Mouse (Mus musculus) limb, embryonic 10.5 days (tissue): ENCODE measurements around the gene Atf2. TPM values are rescaled to one million over a fixed set of nuclear protein-coding genes. Genes with fewer than 3 reads are reported as not detected.
"Not testable (repeated sequence)": the region's sequence is repeated elsewhere in the genome, so short reads cannot be mapped to it uniquely, and the experiment has no call there.

Source experiments
- DNase-seq: peaks from one replicate; pipeline ENCODE4 v3.0.0-alpha.2; 2017; ENCODE audit warnings: low spot score
- H3K27ac ChIP-seq: fragments of 300-500 bp; sonication (generic); 2 replicates; pipeline ENCODE4 v1.5.1; 2016; ENCODE audit warnings: mild to moderate bottlenecking
- H3K27me3 ChIP-seq: fragments of 300-500 bp; sonication (generic); 2 replicates; pipeline ENCODE4 v1.6.1; 2016; ENCODE audit warnings: low read depth, mild to moderate bottlenecking; ENCODE audit not compliant: poor library complexity, severe bottlenecking
- H3K36me3 ChIP-seq: fragments of 300-500 bp; sonication (generic); 2 replicates; pipeline ENCODE4 v1.6.1; 2016; ENCODE audit warnings: mild to moderate bottlenecking, moderate library complexity
- H3K4me1 ChIP-seq: fragments of 300-500 bp; sonication (generic); 2 replicates; pipeline ENCODE4 v1.6.1; 2016
- H3K4me3 ChIP-seq: fragments of 300-500 bp; sonication (generic); 2 replicates; pipeline ENCODE4 v1.5.1; 2016; ENCODE audit warnings: mild to moderate bottlenecking, moderate library complexity
- H3K9me3 ChIP-seq: fragments of 300-500 bp; sonication (generic); replicated peaks from 2 replicates; pipeline ENCODE4 v1.6.1; 2016; ENCODE audit warnings: mild to moderate bottlenecking
- WGBS: fragments of 180-500 bp; shearing (Covaris S2); methylation state at CpG from one replicate; pipeline ENCODE4 v1.1.7; 2016; 5-methylcytosine and 5-hydroxymethylcytosine counted together
- polyA plus RNA-seq: library from polyadenylated mRNA; unstranded; fragments of >200 nt; fragmentation: Nextera tagmentation; extraction: Ambion mirVana; gene quantifications from 2 replicates; pipeline ENCODE4 v1.2.1, GENCODE M21; 2016

Atf2 gene
- polyA plus RNA-seq, 1 experiment from 2014 or later, result 85.3 TPM

DNA sequence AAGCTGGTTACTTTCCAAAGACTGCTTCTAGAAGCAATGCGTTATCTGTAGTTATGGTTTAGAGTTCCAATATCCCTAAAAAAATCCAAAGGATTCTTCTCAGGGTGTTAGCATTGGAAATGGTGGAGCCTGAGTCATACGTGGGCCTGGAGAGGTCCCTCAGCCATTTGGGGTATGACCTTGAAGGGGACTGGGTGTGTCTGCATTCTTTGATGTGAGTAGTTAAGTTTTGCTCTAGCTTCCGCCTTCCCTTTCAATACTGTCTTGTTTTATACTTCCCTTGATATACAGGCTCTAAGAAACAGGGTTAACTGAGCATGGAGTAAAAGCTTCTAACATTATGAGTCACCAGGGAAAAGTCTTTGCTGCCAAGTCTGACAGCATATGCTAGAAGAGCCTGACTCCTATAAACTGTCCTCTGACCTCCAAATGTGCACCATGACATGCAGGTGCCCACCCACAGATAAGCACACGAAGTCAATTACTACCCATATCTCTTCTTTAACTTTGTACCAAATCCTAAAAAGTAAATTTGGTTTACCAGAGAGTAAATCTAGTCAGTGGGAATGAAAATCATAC, 32.3 kb downstream of the Atf2 start:
- WGBS, result 90% methylated on average over 4 of the region's 4 CpGs

GRCm38 (mm10) chr2:73857352-73857751, 35.1 kb downstream of the Atf2 start:
- Histone ChIP-seq H3K9me3 (no peaks in the 10 kb centered on the region), H3K36me3 (peaks cover 23% of the 10 kb centered on the region), H3K27ac (no peak overlapping the region), H3K4me3 (no peak overlapping the region), H3K27me3 (no peaks in the 10 kb centered on the region), H3K4me1 (no peaks in the 10 kb centered on the region)
- no peak for DNase-seq

More for the DNA sequence above, 32.3 kb downstream of the Atf2 start:
- DNase-seq, result no peak
- no peaks in the 10 kb centered on the region for H3K4me1 ChIP-seq
- peaks cover 30% of the 10 kb centered on the region for H3K36me3 ChIP-seq
- no peak overlapping the region for H3K4me3 ChIP-seq
- H3K27ac ChIP-seq, result no peak overlapping the region
- no peaks in the 10 kb centered on the region for H3K27me3 ChIP-seq
- no peaks in the 10 kb centered on the region for H3K9me3 ChIP-seq

GRCm38 (mm10) chr2:73856246-73856645, 36.2 kb downstream of the Atf2 start:
- Histone ChIP-seq H3K27ac (no peak overlapping the region), H3K27me3 (no peaks in the 10 kb centered on the region), H3K36me3 (peaks cover 18% of the 10 kb centered on the region), H3K4me3 (no peak overlapping the region), H3K9me3 (no peaks in the 10 kb centered on the region), H3K4me1 (no peaks in the 10 kb centered on the region)
- DNase-seq, result no peak
- 81% methylated on average over 1 of the region's 1 CpGs for WGBS

DNA sequence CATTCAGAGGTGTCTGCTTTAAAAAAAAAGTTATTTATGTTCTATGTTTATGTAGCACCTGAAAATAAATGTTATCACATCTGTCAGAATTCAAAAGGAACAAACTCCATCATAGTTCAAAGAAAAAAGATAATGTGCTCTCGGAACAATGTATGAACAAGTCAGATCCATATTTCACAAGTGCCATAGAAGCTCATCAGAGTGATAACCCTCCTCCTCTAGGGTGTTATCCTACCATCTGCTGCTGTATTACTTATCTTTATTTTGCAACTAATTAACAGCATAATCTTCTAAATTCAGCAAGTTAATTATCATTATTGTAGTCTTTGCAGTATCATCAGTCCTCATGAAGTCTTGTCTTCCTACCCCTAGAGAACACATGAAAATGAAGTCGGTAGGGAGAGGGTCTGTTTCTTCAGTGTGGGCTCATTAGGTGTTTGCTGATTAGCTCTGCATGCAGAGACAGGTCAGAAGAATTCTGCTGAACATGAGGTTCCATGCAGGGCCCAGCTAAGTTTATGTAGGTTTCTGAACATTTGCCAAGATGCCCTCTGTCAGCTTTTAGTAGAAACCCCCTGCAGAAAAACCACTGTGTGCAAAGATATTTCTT, 57.9 kb downstream of the Atf2 start:
- Histone ChIP-seq H3K27ac (no peak overlapping the region), H3K9me3 (no peaks in the 10 kb centered on the region), H3K36me3 (peaks cover 43% of the 10 kb centered on the region), H3K4me3 (no peak overlapping the region), H3K4me1 (no peaks in the 10 kb centered on the region), H3K27me3 (no peaks in the 10 kb centered on the region)
- DNase-seq, result no peak
- 85% methylated on average over 2 of the region's 2 CpGs for WGBS

GRCm38 (mm10) chr2:73833284-73833683, 59.2 kb downstream of the Atf2 start:
- Histone ChIP-seq H3K27me3 (no peaks in the 10 kb centered on the region), H3K4me1 (no peaks in the 10 kb centered on the region), H3K27ac (no peak overlapping the region), H3K9me3 (no peaks in the 10 kb centered on the region), H3K36me3 (peaks cover 50% of the 10 kb centered on the region), H3K4me3 (no peak overlapping the region)
- 86% methylated on average over 1 of the region's 1 CpGs for WGBS
- DNase-seq, result no peak

DNA sequence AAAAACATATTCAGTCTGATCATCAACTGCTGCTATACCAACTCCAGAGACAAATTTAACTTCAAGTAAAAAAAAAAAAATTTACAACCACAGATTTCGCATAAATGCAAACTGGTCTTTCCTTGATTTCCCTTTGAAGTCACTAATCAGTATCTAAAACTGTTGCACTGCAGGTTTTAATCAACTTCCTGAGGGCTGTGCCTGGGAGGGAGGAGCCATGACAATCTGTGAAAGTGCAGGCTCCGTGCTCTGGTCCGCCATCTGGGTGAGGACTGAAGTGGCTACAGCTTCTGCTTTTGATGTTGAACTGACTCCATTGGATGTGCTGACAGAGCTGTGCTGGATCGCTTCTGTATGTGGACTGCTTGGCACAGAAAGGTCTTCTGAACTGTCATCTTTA, 73.7 kb downstream of the Atf2 start:
- no peak overlapping the region for H3K4me3 ChIP-seq
- no peaks in the 10 kb centered on the region for H3K27me3 ChIP-seq
- H3K27ac ChIP-seq, result no peak overlapping the region
- 0 out of 2 replicates have a peak, but pooled peaks cover 5% of the 10 kb centered on the region for H3K4me1 ChIP-seq
- H3K9me3 ChIP-seq, result no peaks in the 10 kb centered on the region
- no peak for DNase-seq
- WGBS, result 61% methylated on average over 4 of the region's 4 CpGs
- H3K36me3 ChIP-seq, result peaks cover 55% of the 10 kb centered on the region

GRCm38 (mm10) chr2:73807609-73808008, 84.8 kb downstream of the Atf2 start:
- 85% methylated on average over 8 of the region's 8 CpGs for WGBS

GRCm38 (mm10) chr2:73800127-73800526, 92.3 kb downstream of the Atf2 start:
- H3K9me3 ChIP-seq, H3K4me3 ChIP-seq, H3K27ac ChIP-seq, DNase-seq, H3K36me3 ChIP-seq, H3K27me3 ChIP-seq: not testable (repeated sequence)
- WGBS, result 93% methylated on average over 9 of the region's 9 CpGs
- H3K4me1 ChIP-seq, result peaks cover 11% of the 10 kb centered on the region; the same call in 1 of the 2 replicates

More at GRCm38 (mm10) chr2:73807609-73808008, 84.8 kb downstream of the Atf2 start:
- no peaks in the 10 kb centered on the region for H3K4me1 ChIP-seq
- no peaks in the 10 kb centered on the region for H3K9me3 ChIP-seq
- no peak overlapping the region for H3K27ac ChIP-seq
- DNase-seq, result no peak
- H3K27me3 ChIP-seq, result no peaks in the 10 kb centered on the region
- no peak overlapping the region for H3K4me3 ChIP-seq
- no peaks in the 10 kb centered on the region for H3K36me3 ChIP-seq

GRCm38 (mm10) chr2:73798786-73799185, 93.7 kb downstream of the Atf2 start:
- H3K4me1 ChIP-seq, result peaks cover 11% of the 10 kb centered on the region; the same call in 1 of the 2 replicates
- no peaks in the 10 kb centered on the region for H3K9me3 ChIP-seq
- no peak overlapping the region for H3K27ac ChIP-seq
- H3K4me3 ChIP-seq, result no peak overlapping the region
- H3K27me3 ChIP-seq, result no peaks in the 10 kb centered on the region
- DNase-seq, result no peak
- no peaks in the 10 kb centered on the region for H3K36me3 ChIP-seq
- WGBS, result 79% methylated on average over 5 of the region's 5 CpGs

DNA sequence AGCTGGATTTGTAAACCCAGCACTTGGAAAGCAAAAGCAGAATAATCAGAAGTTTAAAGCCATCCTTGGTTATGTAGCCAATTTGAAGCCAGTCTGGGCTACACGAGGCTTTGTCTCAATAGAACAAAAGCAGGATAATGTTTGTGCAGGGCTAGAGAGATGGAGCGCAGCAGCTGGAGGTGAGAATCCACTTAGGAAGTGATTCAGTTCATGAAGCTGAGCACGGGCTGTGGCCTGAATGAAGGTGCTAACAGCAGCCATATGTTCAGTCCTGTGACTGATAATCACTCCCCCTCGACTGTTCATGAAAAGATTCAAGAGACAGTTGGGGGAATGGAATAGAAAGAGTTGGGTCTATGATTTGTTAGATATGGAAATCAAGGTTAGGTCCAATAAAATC, 94.3 kb downstream of the Atf2 start:
- DNase-seq, result no peak
- 51% methylated on average over 4 of the region's 4 CpGs for WGBS
- H3K27me3 ChIP-seq, result no peaks in the 10 kb centered on the region

GRCm38 (mm10) chr2:73791846-73792630, 100.4 kb downstream of the Atf2 start:
- Histone ChIP-seq H3K27ac (no peak overlapping the region), H3K4me1 (peaks cover 15% of the 10 kb centered on the region), H3K36me3 (no peaks in the 10 kb centered on the region), H3K9me3 (no peaks in the 10 kb centered on the region), H3K4me3 (no peak overlapping the region), H3K27me3 (peaks cover 16% of the 10 kb centered on the region; the same call in 1 of the 2 replicates)
- WGBS, result 52% methylated on average over 19 of the region's 19 CpGs
- DNase-seq, result no peak

More for the DNA sequence above, 94.3 kb downstream of the Atf2 start:
- Histone ChIP-seq H3K4me3 (no peak overlapping the region), H3K9me3 (no peaks in the 10 kb centered on the region), H3K4me1 (peaks cover 11% of the 10 kb centered on the region; the same call in 1 of the 2 replicates), H3K36me3 (no peaks in the 10 kb centered on the region), H3K27ac (no peak overlapping the region)

DNA sequence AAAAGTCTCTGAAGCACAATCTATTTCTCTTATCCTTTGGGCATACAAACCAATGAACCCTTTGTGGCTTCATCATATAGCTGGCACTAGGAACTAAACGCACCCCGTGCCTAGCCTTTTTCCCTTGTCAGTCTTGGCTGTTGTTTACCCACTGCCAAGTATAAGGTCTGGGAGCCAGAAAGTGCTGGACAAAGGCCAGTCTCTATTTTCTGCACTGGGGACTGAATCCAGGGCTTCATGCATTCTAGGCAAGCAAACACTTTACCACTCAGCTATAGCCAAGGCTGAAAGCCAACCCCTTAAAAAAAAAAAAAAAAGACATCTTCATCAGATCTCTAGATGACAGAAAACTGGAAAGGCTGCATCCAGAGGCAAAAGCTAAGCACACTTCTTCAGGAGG, 102.1 kb downstream of the Atf2 start:
- 89% methylated on average over 2 of the region's 2 CpGs for WGBS
- DNase-seq, result no peak

GRCm38 (mm10) chr2:73788395-73788794, 104.0 kb downstream of the Atf2 start:
- Histone ChIP-seq H3K27ac (no peak overlapping the region), H3K36me3 (no peaks in the 10 kb centered on the region), H3K4me3 (no peak overlapping the region), H3K27me3 (peaks cover 16% of the 10 kb centered on the region; the same call in 1 of the 2 replicates), H3K9me3 (no peaks in the 10 kb centered on the region), H3K4me1 (peaks cover 15% of the 10 kb centered on the region)
- WGBS, result 78% methylated on average over 6 of the region's 6 CpGs
- DNase-seq, result no peak

More for the DNA sequence above, 102.1 kb downstream of the Atf2 start:
- Histone ChIP-seq H3K27me3 (peaks cover 16% of the 10 kb centered on the region; the same call in 1 of the 2 replicates), H3K4me1 (peaks cover 15% of the 10 kb centered on the region), H3K36me3 (no peaks in the 10 kb centered on the region), H3K4me3 (no peak overlapping the region), H3K9me3 (no peaks in the 10 kb centered on the region), H3K27ac (no peak overlapping the region)
